Mouse (Mus musculus) hindbrain, postnatal 0 days (tissue): ENCODE results near the gene Elmo2. TPM values are rescaled to one million over a fixed set of nuclear protein-coding genes. Genes with fewer than 3 reads are reported as not detected.

ENCODE experiments used
- ATAC-seq: fragments of 200-750 bp; cut with Nextera tagmentation; 2 replicates; pipeline ENCODE4 v1.8.0; 2017; ENCODE audit warnings: mild to moderate bottlenecking, moderate TSS enrichment, moderate library complexity
- DNase-seq: peaks from one replicate; pipeline ENCODE4 v3.0.0-alpha.2; 2015; ENCODE audit warnings: low spot score
- H3K27ac ChIP-seq: fragments of 300-500 bp; sonication (generic); 2 replicates; pipeline ENCODE4 v1.5.1; 2014; ENCODE audit warnings: mild to moderate bottlenecking
- H3K27me3 ChIP-seq: fragments of 300-500 bp; sonication (generic); 2 replicates; pipeline ENCODE4 v1.6.1; 2014; ENCODE audit warnings: low read length, mixed read lengths; ENCODE audit not compliant: insufficient read depth
- H3K36me3 ChIP-seq: fragments of 300-500 bp; sonication (generic); 2 replicates; pipeline ENCODE4 v1.6.1; 2014; ENCODE audit warnings: low read length, mixed read lengths; ENCODE audit not compliant: insufficient read depth
- H3K4me1 ChIP-seq: fragments of 300-500 bp; sonication (generic); 2 replicates; pipeline ENCODE4 v1.6.1; 2014; ENCODE audit warnings: antibody characterized with exemption, low read length, mixed read lengths; ENCODE audit not compliant: insufficient read depth
- H3K4me2 ChIP-seq: fragments of 300-500 bp; sonication (generic); 2 replicates; pipeline ENCODE4 v1.6.1; 2014; ENCODE audit warnings: low read depth, mild to moderate bottlenecking, low read length, moderate library complexity, mixed read lengths
- H3K4me3 ChIP-seq: fragments of 300-500 bp; sonication (generic); 2 replicates; pipeline ENCODE4 v1.5.1; 2014; ENCODE audit warnings: low read length
- H3K9ac ChIP-seq: fragments of 300-500 bp; sonication (generic); replicated peaks from 2 replicates; pipeline ENCODE4 v1.6.1; 2014; ENCODE audit warnings: mild to moderate bottlenecking, low read length, moderate library complexity, mixed read lengths
- H3K9me3 ChIP-seq: fragments of 300-500 bp; sonication (generic); 2 replicates; pipeline ENCODE4 v1.6.1; 2016; ENCODE audit warnings: low read length, mixed read lengths
- CTCF ChIP-seq: IDR thresholded peaks from 2 replicates; pipeline ENCODE4 v1.5.1; 2016; ENCODE audit warnings: antibody characterized with exemption, control low read depth, low read depth
- WGBS: fragments of 180-500 bp; shearing (Covaris S2); extraction: QIAGEN DNeasy Blood & Tissue Kit; methylation state at CpG from one replicate; pipeline ENCODE4 v1.1.7; 2014; 5-methylcytosine and 5-hydroxymethylcytosine counted together
- polyA plus RNA-seq: library from polyadenylated mRNA; unstranded; fragments of >200 nt; fragmentation: Nextera tagmentation; extraction: Ambion mirVana; gene quantifications from 2 replicates; pipeline ENCODE4 v1.2.1, GENCODE M21; 2015
- total RNA-seq: library from RNA; depleted of rRNA; stranded (reverse); fragments of >200 nt; gene quantifications from 2 replicates; pipeline ENCODE4 v1.2.3, GENCODE M21; 2014

Gene Elmo2
- total and polyA plus RNA-seq, 2 experiments from 2014 or later = 71.8 to 105 TPM

DNA sequence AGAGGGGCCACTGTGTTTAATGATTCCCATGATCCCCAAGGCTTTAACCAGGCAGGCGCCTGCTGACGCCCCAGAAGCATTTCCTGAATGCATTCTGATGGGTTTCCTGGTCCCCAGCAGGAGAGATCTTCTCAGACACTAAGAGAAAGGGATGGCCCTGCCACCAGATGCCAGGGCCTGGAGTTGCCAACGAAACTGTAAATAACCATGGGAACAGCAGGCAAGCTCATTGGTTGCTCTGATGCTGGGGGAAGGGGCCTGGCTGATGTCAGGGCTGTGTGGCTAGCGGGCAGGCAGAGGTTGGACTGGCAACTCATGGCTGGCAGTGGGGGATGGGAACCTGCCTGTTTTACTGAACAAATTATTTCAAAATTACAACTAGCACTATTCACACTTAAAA is 52.7 kb downstream of the Elmo2 start:
- no peak overlapping the region for H3K4me2 ChIP-seq
- no peak overlapping the region for H3K4me3 ChIP-seq
- peaks cover 10% of the 10 kb centered on the region for H3K4me1 ChIP-seq
- H3K36me3 ChIP-seq = no peaks in the 10 kb centered on the region
- no peaks in the 10 kb centered on the region for H3K9me3 ChIP-seq
- TF ChIP-seq CTCF = no peak
- 0 out of 2 replicates have a peak overlapping the region, but pooled peaks have one; percentile 48 for H3K27ac ChIP-seq
- DNase-seq (peak; percentile 82), ATAC-seq (peak; percentile 75)
- H3K9ac ChIP-seq = no peak overlapping the region
- H3K27me3 ChIP-seq = no peaks in the 10 kb centered on the region
- WGBS = 27% methylated on average over 4 of the region's 4 CpGs

DNA sequence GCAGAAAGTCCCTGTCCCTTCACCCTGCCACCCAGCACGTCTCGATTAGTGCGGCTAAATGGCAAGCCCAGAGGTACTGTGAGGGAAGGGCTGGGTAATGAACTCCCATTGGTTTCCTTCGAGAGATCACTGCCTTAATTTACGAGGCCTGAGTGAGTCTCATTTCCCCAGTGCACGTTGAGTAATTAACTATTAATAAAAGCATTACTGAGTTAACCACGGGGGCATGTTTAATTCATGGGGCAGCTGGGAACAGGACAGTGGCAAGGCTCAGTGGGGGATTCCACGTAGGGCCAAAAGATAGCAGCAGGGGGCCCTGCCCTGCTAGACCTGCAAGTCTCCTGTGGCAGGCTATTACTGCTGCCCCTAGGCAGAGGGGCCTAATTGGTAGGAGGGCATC is 55.0 kb downstream of the Elmo2 start:
- WGBS = 17% methylated on average over 8 of the region's 8 CpGs
- TF ChIP-seq CTCF = no peak
- H3K4me1 ChIP-seq = peaks cover 13% of the 10 kb centered on the region

DNA sequence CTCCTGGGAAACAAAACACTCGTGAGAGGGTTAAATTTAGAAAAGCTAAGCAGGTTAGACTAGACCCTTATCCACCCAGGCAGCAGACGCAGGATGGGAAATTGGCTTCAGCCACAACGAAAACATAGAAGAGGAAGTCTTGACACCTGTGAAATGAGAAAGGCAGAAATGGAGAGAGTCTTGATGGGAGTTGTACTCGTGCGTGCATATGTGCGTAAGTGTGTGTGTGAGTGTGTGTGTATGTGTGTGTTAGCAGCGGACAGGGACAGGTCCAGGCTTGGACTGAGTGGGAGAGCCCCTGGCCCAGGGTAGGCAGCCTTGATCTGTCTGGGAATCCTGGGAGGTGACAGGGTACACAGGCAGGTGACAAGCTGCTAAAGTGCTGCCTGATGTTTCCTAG is 55.4 kb downstream of the Elmo2 start:
- H3K9me3 ChIP-seq = no peaks in the 10 kb centered on the region
- H3K27ac ChIP-seq = no peak overlapping the region
- no peak for TF ChIP-seq CTCF
- H3K4me1 ChIP-seq = peaks cover 14% of the 10 kb centered on the region
- H3K36me3 ChIP-seq = no peaks in the 10 kb centered on the region
- H3K27me3 ChIP-seq = no peaks in the 10 kb centered on the region
- H3K4me2 ChIP-seq = no peak overlapping the region
- ATAC-seq = no peak
- WGBS = 55% methylated on average over 7 of the region's 7 CpGs
- no peak overlapping the region for H3K4me3 ChIP-seq
- no peak for DNase-seq
- H3K9ac ChIP-seq = no peak overlapping the region

More for the DNA sequence above, 55.0 kb downstream of the Elmo2 start:
- no peaks in the 10 kb centered on the region for H3K27me3 ChIP-seq
- no peak overlapping the region for H3K27ac ChIP-seq
- no peak overlapping the region for H3K4me3 ChIP-seq
- no peaks in the 10 kb centered on the region for H3K9me3 ChIP-seq
- H3K36me3 ChIP-seq = no peaks in the 10 kb centered on the region
- no peak for ATAC-seq
- H3K9ac ChIP-seq = no peak overlapping the region
- no peak for DNase-seq
- no peak overlapping the region for H3K4me2 ChIP-seq

DNA sequence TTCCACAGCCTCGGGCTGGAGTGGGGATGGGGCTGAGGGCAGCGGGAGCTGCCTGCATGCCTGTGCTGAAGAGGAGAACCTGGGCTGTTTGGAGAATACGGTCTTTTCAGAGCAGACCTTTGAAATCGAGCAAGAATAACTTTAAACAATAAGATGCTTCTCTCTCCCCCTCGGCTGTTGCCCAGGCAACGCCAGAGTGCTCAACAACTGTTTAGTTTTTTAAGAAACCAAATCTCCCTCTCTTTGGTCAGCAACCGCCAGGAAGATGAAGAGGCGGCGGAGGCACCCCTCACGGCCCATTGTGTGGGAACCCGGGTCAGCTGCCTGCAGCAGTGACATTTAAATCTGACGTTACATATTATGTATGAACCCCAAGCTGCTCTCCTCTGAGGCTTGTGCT is 59.5 kb downstream of the Elmo2 start:
- Histone ChIP-seq H3K9ac (0 out of 2 replicates have a peak overlapping the region, but pooled peaks have one; percentile 21), H3K4me3 (no peak overlapping the region), H3K27ac (peak overlapping the region; percentile 12), H3K4me2 (no peak overlapping the region), H3K36me3 (no peaks in the 10 kb centered on the region), H3K9me3 (no peaks in the 10 kb centered on the region), H3K4me1 (peaks cover 21% of the 10 kb centered on the region), H3K27me3 (no peaks in the 10 kb centered on the region)
- DNase-seq (peak; percentile 62), ATAC-seq (no peak)
- WGBS = 6% methylated on average over 12 of the region's 12 CpGs
- TF ChIP-seq CTCF = no peak

DNA sequence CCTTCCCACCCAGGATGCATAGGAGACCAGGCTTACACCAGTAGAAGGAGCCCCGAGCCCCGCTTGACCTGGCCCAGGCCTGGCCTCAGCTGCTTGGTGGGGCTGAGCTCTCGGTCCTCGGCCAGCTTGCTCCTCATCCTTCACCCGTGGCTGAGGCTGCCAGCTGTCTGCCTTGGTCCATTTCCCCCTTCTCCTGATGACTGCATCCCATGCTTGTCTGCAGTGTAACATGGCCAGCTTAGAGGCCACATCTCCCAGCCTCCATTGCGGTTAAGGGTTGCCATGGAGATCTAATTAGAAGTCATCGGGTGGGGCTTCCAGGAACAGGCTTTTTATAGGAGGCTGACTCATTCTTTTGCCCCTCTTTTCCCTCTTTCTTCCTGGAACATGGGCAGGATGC is 62.4 kb downstream of the Elmo2 start:
- ATAC-seq (peak; percentile 68), DNase-seq (peak; percentile 71)
- TF ChIP-seq CTCF = no peak
- Histone ChIP-seq H3K27ac (peak overlapping the region; percentile 17; the same call in 1 of the 2 replicates), H3K36me3 (no peaks in the 10 kb centered on the region), H3K4me2 (no peak overlapping the region), H3K9ac (no peak overlapping the region), H3K9me3 (no peaks in the 10 kb centered on the region), H3K4me3 (no peak overlapping the region), H3K4me1 (peaks cover 19% of the 10 kb centered on the region), H3K27me3 (no peaks in the 10 kb centered on the region)
- WGBS = 38% methylated on average over 7 of the region's 7 CpGs

DNA sequence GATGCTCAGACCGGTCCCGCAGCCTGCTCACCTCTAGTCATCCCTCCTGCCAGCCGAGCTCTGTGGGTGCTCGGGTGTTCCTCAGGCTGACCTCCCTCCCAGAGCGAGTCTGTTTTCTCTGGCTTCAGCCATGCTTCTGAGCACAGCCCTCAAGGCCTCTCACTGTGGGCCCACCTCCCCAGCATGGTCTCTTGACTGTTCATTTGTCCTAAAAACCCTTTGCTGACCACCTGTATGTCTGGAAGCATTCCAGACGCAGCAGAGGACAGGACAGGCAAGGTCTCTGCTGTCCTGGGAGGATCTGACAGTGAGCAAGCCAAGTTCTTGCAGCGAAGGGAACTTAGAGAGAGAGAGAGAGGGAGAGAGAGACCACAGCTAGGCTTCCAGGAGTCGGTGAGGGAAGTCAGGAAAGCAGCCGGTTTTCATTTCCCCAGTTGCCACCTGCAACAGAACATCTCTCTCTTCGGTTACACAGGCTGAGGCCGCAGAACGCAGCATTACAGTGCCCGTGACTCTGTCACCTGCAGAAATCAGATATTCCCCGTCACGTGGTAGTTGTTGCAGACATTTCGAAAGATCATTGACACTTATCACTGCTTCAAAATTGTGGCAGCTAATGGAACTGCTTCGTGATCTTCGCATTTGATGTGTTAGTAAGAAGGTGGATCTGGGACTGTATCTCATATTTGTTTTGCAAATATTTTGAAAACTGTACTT is 63.8 kb downstream of the Elmo2 start:
- 62% methylated on average over 18 of the region's 18 CpGs for WGBS
- Histone ChIP-seq H3K4me1 (peaks cover 28% of the 10 kb centered on the region), H3K36me3 (no peaks in the 10 kb centered on the region), H3K27ac (no peak overlapping the region), H3K4me2 (no peak overlapping the region), H3K27me3 (no peaks in the 10 kb centered on the region), H3K9ac (no peak overlapping the region), H3K9me3 (no peaks in the 10 kb centered on the region), H3K4me3 (no peak overlapping the region)
- ATAC-seq = no peak
- no peak for TF ChIP-seq CTCF
- DNase-seq = no peak

DNA sequence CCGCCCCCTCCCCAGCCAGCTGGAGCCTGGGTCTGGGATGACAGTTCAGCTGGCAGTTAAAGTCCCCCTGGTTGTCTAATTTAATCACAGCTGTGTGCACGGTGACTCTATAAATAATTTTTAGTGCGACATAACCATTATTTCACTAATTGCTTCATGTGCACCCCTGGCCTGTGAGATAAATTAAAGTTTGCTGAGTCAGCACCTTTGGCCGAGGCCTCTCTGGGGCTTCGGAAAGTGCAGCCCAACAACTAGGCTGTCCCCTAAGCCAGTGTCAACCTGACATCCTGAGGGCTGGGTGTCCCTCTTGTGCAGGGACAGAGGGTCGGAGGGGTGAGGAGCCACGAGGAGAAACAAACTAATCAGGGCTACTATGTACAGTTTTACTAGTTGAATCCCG is 66.4 kb downstream of the Elmo2 start:
- 72% methylated on average over 8 of the region's 8 CpGs for WGBS

More for the DNA sequence above, 66.4 kb downstream of the Elmo2 start:
- Histone ChIP-seq H3K9me3 (no peaks in the 10 kb centered on the region), H3K4me3 (no peak overlapping the region), H3K27ac (no peak overlapping the region), H3K36me3 (no peaks in the 10 kb centered on the region), H3K9ac (no peak overlapping the region), H3K27me3 (no peaks in the 10 kb centered on the region), H3K4me2 (no peak overlapping the region), H3K4me1 (peaks cover 26% of the 10 kb centered on the region)
- no peak for TF ChIP-seq CTCF
- DNase-seq = no peak
- no peak for ATAC-seq
